Mouse (Mus musculus) left cerebral cortex, postnatal 10 days (tissue): ENCODE data around the gene Dnah10. TPM values are rescaled to one million over a fixed set of nuclear protein-coding genes. Genes with fewer than 3 reads are reported as not detected.

Experiments
- DNase-seq, 2 experiments: peaks; one replicate each; pipeline ENCODE4 v3.0.0; 2021 to 2022; ENCODE audit warnings: low spot score in 2 of 2, mixed read lengths in 1 of 2; ENCODE audit errors: extremely low spot score in 1 of 2
- intact Hi-C: fragments of 180-260 bp; cut with DNase I; formaldehyde crosslinking; loops from one replicate; pipeline ENCODE4 v1.15.1; 2025
- total RNA-seq, 2 experiments: library from RNA; stranded (reverse); gene quantifications; 2 replicates each; pipeline ENCODE4 v1.2.3; 2021

The Dnah10 gene
- total RNA-seq, 2 experiments from 2014 or later = 0.75 to 0.90 TPM

- DNase-seq = no peak
- intact Hi-C loops = no loop called here
Observed at GRCm38 (mm10) chr5:124785650-124786049, 60.8 kb downstream of the Dnah10 start.

- peak in 1 of 2 experiments; percentile 8 for DNase-seq
- intact Hi-C loops = no loop called here
Observed at GRCm38 (mm10) chr5:124792112-124792511, 67.2 kb downstream of the Dnah10 start.

- intact Hi-C loops = no loop called here
Observed at GRCm38 (mm10) chr5:124809708-124810366, 85.0 kb downstream of the Dnah10 start.

GRCm38 (mm10) chr5:124812466-124812865, 87.6 kb downstream of the Dnah10 start:
- intact Hi-C loops = no loop called here
- DNase-seq = no peak

More at GRCm38 (mm10) chr5:124809708-124810366, 85.0 kb downstream of the Dnah10 start:
- peak in 1 of 2 experiments; percentile 31 for DNase-seq

GRCm38 (mm10) chr5:124814797-124815196, 89.9 kb downstream of the Dnah10 start:
- no peak for DNase-seq
- intact Hi-C loops = no loop called here

GRCm38 (mm10) chr5:124817050-124817449, 92.2 kb downstream of the Dnah10 start:
- intact Hi-C loops = no loop called here
- DNase-seq = no peak

GRCm38 (mm10) chr5:124822128-124822894, 97.4 kb downstream of the Dnah10 start:
- intact Hi-C loops = no loop called here

GRCm38 (mm10) chr5:124830331-124830730, 105.4 kb downstream of the Dnah10 start:
- intact Hi-C loops = no loop called here
- DNase-seq = no peak

More at GRCm38 (mm10) chr5:124822128-124822894, 97.4 kb downstream of the Dnah10 start:
- no peak for DNase-seq

GRCm38 (mm10) chr5:124835218-124835617, 110.3 kb downstream of the Dnah10 start:
- no peak for DNase-seq
- intact Hi-C loops = no loop called here

- intact Hi-C loops = no loop called here
- no peak for DNase-seq
Observed at GRCm38 (mm10) chr5:124836075-124836474, 111.2 kb downstream of the Dnah10 start.

GRCm38 (mm10) chr5:124836621-124837020, 111.7 kb downstream of the Dnah10 start:
- DNase-seq = no peak
- intact Hi-C loops = no loop called here

GRCm38 (mm10) chr5:124840202-124840601, 115.3 kb downstream of the Dnah10 start:
- no peak for DNase-seq
- intact Hi-C loops = no loop called here

- DNase-seq = no peak
- intact Hi-C loops = no loop called here
Observed at GRCm38 (mm10) chr5:124840669-124841068, 115.8 kb downstream of the Dnah10 start.

GRCm38 (mm10) chr5:124843386-124843785, 118.5 kb downstream of the Dnah10 start:
- intact Hi-C loops = no loop called here
- peak in 1 of 2 experiments; percentile 17 for DNase-seq

- peak in 1 of 2 experiments; percentile 7 for DNase-seq
- intact Hi-C loops = no loop called here
Observed at GRCm38 (mm10) chr5:124844929-124845328, 120.0 kb downstream of the Dnah10 start.

GRCm38 (mm10) chr5:124847014-124847413, 122.1 kb downstream of the Dnah10 start:
- intact Hi-C loops = no loop called here

GRCm38 (mm10) chr5:124848994-124849393, 124.1 kb downstream of the Dnah10 start:
- intact Hi-C loops = no loop called here

More at GRCm38 (mm10) chr5:124847014-124847413, 122.1 kb downstream of the Dnah10 start:
- DNase-seq = no peak

GRCm38 (mm10) chr5:124851572-124851971, 126.7 kb downstream of the Dnah10 start:
- DNase-seq = no peak
- intact Hi-C loops = no loop called here

More at GRCm38 (mm10) chr5:124848994-124849393, 124.1 kb downstream of the Dnah10 start:
- DNase-seq = no peak

- intact Hi-C loops = no loop called here
- DNase-seq = no peak
Observed at GRCm38 (mm10) chr5:124852294-124852693, 127.4 kb downstream of the Dnah10 start.

- intact Hi-C loops = no loop called here
- no peak for DNase-seq
Observed at GRCm38 (mm10) chr5:124853079-124853478, 128.2 kb downstream of the Dnah10 start.
